Mouse (Mus musculus) c-Kit-positive CD71-negative TER-119-negative erythroid progenitor cells, embryonic 14.5 days (primary cell): Measurements from ENCODE around the gene Maged2.
A peak's percentile ranks its signal among the peaks of the same experiment; 100 is the strongest.
"Not testable (repeated sequence)": the region's sequence is repeated elsewhere in the genome, so short reads cannot be mapped to it uniquely, and the experiment has no call there.

Experiments used
- DNase-seq: peaks from one replicate; pipeline ENCODE4 v3.0.0-alpha.2; 2013; ENCODE audit warnings: low read depth

Maged2 gene

GRCm38 (mm10) chrX:150814139-150814469 lies at the start of gene Maged2:
Gene Maged2 (minus strand): TSS chrX:150814345.
- no peak for DNase-seq

GRCm38 (mm10) chrX:150848230-150848629 lies 34.1 kb upstream of the Maged2 start:
- no peak for DNase-seq

DNA sequence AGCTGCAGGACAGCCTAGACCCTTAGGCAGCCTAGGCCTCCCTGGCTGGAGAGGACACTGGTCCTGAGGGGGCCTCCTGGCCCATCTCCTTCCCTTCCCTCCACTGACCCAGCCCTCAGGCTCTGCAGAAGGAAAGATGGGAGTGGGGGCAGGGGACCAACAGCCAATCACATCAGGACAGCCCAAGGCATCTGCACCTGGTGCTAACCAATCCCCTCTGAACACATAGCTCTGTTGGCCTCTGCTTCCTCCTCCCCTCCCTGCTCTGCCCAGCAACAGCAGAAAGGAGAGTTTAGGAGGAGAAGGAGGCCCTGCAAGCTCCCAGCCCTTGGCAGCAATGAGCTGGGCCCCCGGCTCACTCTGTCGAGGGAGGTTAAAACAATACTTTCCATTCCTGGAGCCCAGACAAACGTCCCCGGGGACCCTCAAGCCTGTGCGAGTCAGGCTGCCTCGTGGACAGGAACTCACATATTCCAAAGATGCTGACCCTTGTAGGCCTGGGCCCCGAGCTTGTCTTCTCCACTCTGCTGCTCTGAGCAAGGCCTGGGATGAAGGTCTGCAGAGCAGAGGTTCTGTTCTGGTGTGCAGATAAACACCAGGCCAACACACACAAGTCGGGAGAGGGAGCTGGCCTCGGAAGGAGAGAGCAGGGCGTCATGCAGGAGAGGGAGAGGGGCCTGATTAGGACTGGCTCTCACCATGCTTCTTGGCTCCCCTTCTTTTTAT lies 31.5 kb upstream of the Maged2 start:
- not testable (repeated sequence) for DNase-seq

DNA sequence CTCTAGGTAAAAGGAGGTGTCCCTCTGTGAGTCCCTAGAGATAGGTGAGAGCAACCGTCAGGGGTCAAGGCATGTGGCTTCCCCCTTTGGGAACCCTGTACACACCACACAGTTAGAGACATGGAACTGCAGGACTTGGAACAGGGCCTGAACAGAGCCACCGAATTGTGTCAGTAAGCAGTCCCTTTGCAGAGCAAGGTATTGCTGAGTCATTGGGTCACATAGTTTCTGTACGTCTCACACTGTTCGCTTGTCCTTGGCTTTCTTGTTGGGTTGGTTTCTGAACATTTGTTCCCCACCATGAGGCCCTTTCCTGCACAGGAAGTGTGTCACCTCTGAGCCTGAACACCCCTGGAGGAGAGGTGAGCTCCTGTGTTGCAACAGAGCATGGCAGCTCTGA lies 29.1 kb upstream of the Maged2 start:
- not testable (repeated sequence) for DNase-seq

- DNase-seq, result no peak
These were observed 16.2 kb upstream of the Maged2 start for GRCm38 (mm10) chrX:150830297-150830696.

GRCm38 (mm10) chrX:150817278-150817677 lies 3.1 kb upstream of the Maged2 start:
- DNase-seq, result no peak

- no peak for DNase-seq
These were observed 1.5 kb upstream of the Maged2 start for GRCm38 (mm10) chrX:150815601-150816000.

- no peak for DNase-seq
These were observed 544 bp downstream of the Maged2 start for GRCm38 (mm10) chrX:150813464-150814138.

- peak; percentile 72 for DNase-seq
These were observed 1.3 kb downstream of the Maged2 start for GRCm38 (mm10) chrX:150812787-150813298.

GRCm38 (mm10) chrX:150800987-150801386 lies 13.2 kb downstream of the Maged2 start:
- not testable (repeated sequence) for DNase-seq

DNA sequence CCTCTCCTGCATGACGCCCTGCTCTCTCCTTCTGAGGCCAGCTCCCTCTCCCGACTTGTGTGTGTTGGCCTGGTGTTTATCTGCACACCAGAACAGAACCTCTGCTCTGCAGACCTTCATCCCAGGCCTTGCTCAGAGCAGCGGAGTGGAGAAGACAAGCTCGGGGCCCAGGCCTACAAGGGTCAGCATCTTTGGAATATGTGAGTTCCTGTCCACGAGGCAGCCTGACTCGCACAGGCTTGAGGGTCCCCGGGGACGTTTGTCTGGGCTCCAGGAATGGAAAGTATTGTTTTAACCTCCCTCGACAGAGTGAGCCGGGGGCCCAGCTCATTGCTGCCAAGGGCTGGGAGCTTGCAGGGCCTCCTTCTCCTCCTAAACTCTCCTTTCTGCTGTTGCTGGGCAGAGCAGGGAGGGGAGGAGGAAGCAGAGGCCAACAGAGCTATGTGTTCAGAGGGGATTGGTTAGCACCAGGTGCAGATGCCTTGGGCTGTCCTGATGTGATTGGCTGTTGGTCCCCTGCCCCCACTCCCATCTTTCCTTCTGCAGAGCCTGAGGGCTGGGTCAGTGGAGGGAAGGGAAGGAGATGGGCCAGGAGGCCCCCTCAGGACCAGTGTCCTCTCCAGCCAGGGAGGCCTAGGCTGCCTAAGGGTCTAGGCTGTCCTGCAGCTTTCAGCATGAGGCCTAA lies 15.5 kb downstream of the Maged2 start:
- not testable (repeated sequence) for DNase-seq
